Mouse (Mus musculus) forebrain, postnatal 0 days (tissue): ENCODE results near the gene Slc6a18. TPM values are rescaled to one million over a fixed set of nuclear protein-coding genes. Genes with fewer than 3 reads are reported as not detected.

Source experiments
- ATAC-seq: fragments of 200-750 bp; cut with Nextera tagmentation; 2 replicates; pipeline ENCODE4 v1.8.0; 2017; ENCODE audit warnings: mild to moderate bottlenecking, moderate library complexity
- DNase-seq: peaks from one replicate; pipeline ENCODE4 v3.0.0-alpha.2; 2015
- H3K27ac ChIP-seq: fragments of 300-500 bp; sonication (generic); 2 replicates; pipeline ENCODE4 v1.5.1; 2014; ENCODE audit warnings: low read depth, mild to moderate bottlenecking, antibody characterized with exemption, low read length, moderate library complexity, mixed read lengths
- H3K27me3 ChIP-seq: fragments of 300-500 bp; sonication (generic); 2 replicates; pipeline ENCODE4 v1.6.1; 2014; ENCODE audit warnings: mild to moderate bottlenecking, low read length, mixed read lengths; ENCODE audit not compliant: insufficient read depth
- H3K36me3 ChIP-seq: fragments of 300-500 bp; sonication (generic); 2 replicates; pipeline ENCODE4 v1.6.1; 2014; ENCODE audit warnings: mild to moderate bottlenecking, moderate library complexity; ENCODE audit not compliant: insufficient read depth
- H3K4me1 ChIP-seq: fragments of 300-500 bp; sonication (generic); 2 replicates; pipeline ENCODE4 v1.6.1; 2014; ENCODE audit warnings: antibody characterized with exemption; ENCODE audit not compliant: insufficient read depth
- H3K4me2 ChIP-seq: fragments of 300-500 bp; sonication (generic); 2 replicates; pipeline ENCODE4 v1.6.1; 2014; ENCODE audit warnings: low read depth, mild to moderate bottlenecking, moderate library complexity
- H3K4me3 ChIP-seq: fragments of 300-500 bp; sonication (generic); 2 replicates; pipeline ENCODE4 v1.5.1; 2014; ENCODE audit warnings: low read depth, low read length, mixed read lengths
- H3K9ac ChIP-seq: fragments of 300-500 bp; sonication (generic); 2 replicates; pipeline ENCODE4 v1.6.1; 2014; ENCODE audit warnings: mild to moderate bottlenecking
- H3K9me3 ChIP-seq: fragments of 300-500 bp; sonication (generic); 2 replicates; pipeline ENCODE4 v1.6.1; 2016; ENCODE audit warnings: low read length
- CTCF ChIP-seq: sonication (generic); IDR thresholded peaks from 2 replicates; pipeline ENCODE4 v1.5.1; 2016; ENCODE audit warnings: antibody characterized with exemption, control low read depth, low read depth
- WGBS: fragments of 180-500 bp; shearing (Covaris S2); extraction: QIAGEN DNeasy Blood & Tissue Kit; methylation state at CpG from one replicate; pipeline ENCODE4 v1.1.7; 2014; 5-methylcytosine and 5-hydroxymethylcytosine counted together
- polyA plus RNA-seq: library from polyadenylated mRNA; unstranded; fragments of >200 nt; fragmentation: Nextera tagmentation; extraction: Ambion mirVana; gene quantifications from 2 replicates; pipeline ENCODE4 v1.2.1, GENCODE M21; 2015
- total RNA-seq: library from RNA; depleted of rRNA; stranded (reverse); fragments of >200 nt; gene quantifications from 2 replicates; pipeline ENCODE4 v1.2.3, GENCODE M21; 2014; rRNA removed

The Slc6a18 gene
- not detected in 2 replicates for total RNA-seq
- polyA plus RNA-seq = not detected in 2 replicates

GRCm38 (mm10) chr13:73677853-73678252, at the start of gene Slc6a18:
Slc6a18 (minus strand) TSS chr13:73678023.
- WGBS = 86% methylated on average over 3 of the region's 3 CpGs
- H3K4me3 ChIP-seq = no peak within 1 kb of the TSS

GRCm38 (mm10) chr13:73725315-73725714, 47.5 kb upstream of the Slc6a18 start:
- no peak for ATAC-seq

More at GRCm38 (mm10) chr13:73677853-73678252, at the start of gene Slc6a18:
- Histone ChIP-seq H3K36me3 (no peaks in the 10 kb centered on the region), H3K9ac (no peak within 1 kb of the TSS), H3K27ac (no peak within 1 kb of the TSS), H3K9me3 (no peaks in the 10 kb centered on the region), H3K4me2 (no peak within 1 kb of the TSS), H3K4me1 (no peaks in the 10 kb centered on the region), H3K27me3 (no peaks in the 10 kb centered on the region)
- TF ChIP-seq CTCF = no peak
- ATAC-seq (no peak), DNase-seq (no peak)

GRCm38 (mm10) chr13:73723081-73723668, 45.4 kb upstream of the Slc6a18 start:
- 40% methylated on average over 8 of the region's 8 CpGs for WGBS
- H3K27me3 ChIP-seq = no peaks in the 10 kb centered on the region
- peak; percentile 26 for DNase-seq
- peak; percentile 73 for TF ChIP-seq CTCF
- H3K36me3 ChIP-seq = no peaks in the 10 kb centered on the region
- H3K4me1 ChIP-seq = no peaks in the 10 kb centered on the region
- ATAC-seq = peak; percentile 71
- no peak overlapping the region for H3K9ac ChIP-seq
- H3K4me2 ChIP-seq = no peak overlapping the region
- no peak overlapping the region for H3K4me3 ChIP-seq
- H3K27ac ChIP-seq = no peak overlapping the region
- H3K9me3 ChIP-seq = no peaks in the 10 kb centered on the region

More at GRCm38 (mm10) chr13:73725315-73725714, 47.5 kb upstream of the Slc6a18 start:
- TF ChIP-seq CTCF = no peak
- Histone ChIP-seq H3K36me3 (no peaks in the 10 kb centered on the region), H3K27me3 (no peaks in the 10 kb centered on the region), H3K27ac (no peak overlapping the region), H3K4me2 (no peak overlapping the region), H3K9me3 (no peaks in the 10 kb centered on the region), H3K9ac (no peak overlapping the region), H3K4me1 (no peaks in the 10 kb centered on the region), H3K4me3 (no peak overlapping the region)
- DNase-seq = no peak
- WGBS = 88% methylated on average over 5 of the region's 5 CpGs

- ATAC-seq (no peak), DNase-seq (no peak)
- Histone ChIP-seq H3K27me3 (no peaks in the 10 kb centered on the region), H3K4me3 (no peak overlapping the region), H3K4me2 (no peak overlapping the region), H3K4me1 (no peaks in the 10 kb centered on the region), H3K9ac (no peak overlapping the region), H3K27ac (no peak overlapping the region), H3K9me3 (no peaks in the 10 kb centered on the region), H3K36me3 (no peaks in the 10 kb centered on the region)
- WGBS = 78% methylated on average over 4 of the region's 4 CpGs
- TF ChIP-seq CTCF = no peak
These were observed 42.4 kb upstream of the Slc6a18 start for GRCm38 (mm10) chr13:73720241-73720640.

- peak; percentile 88 for ATAC-seq
- 0% methylated on average over 2 of the region's 2 CpGs for WGBS
These were observed 40.4 kb upstream of the Slc6a18 start for GRCm38 (mm10) chr13:73718225-73718624.

GRCm38 (mm10) chr13:73714020-73714419, 36.2 kb upstream of the Slc6a18 start:
- Histone ChIP-seq H3K4me1 (no peaks in the 10 kb centered on the region), H3K36me3 (no peaks in the 10 kb centered on the region), H3K9me3 (no peaks in the 10 kb centered on the region), H3K9ac (no peak overlapping the region), H3K27ac (no peak overlapping the region), H3K27me3 (no peaks in the 10 kb centered on the region), H3K4me2 (no peak overlapping the region), H3K4me3 (no peak overlapping the region)
- TF ChIP-seq CTCF = peak; percentile 44
- WGBS = 67% methylated on average over 2 of the region's 2 CpGs
- ATAC-seq (no peak), DNase-seq (no peak)

More at GRCm38 (mm10) chr13:73718225-73718624, 40.4 kb upstream of the Slc6a18 start:
- no peaks in the 10 kb centered on the region for H3K4me1 ChIP-seq
- no peaks in the 10 kb centered on the region for H3K9me3 ChIP-seq
- H3K27me3 ChIP-seq = no peaks in the 10 kb centered on the region
- H3K27ac ChIP-seq = no peak overlapping the region
- no peak overlapping the region for H3K9ac ChIP-seq
- no peaks in the 10 kb centered on the region for H3K36me3 ChIP-seq
- H3K4me3 ChIP-seq = no peak overlapping the region
- H3K4me2 ChIP-seq = no peak overlapping the region
- peak; percentile 93 for DNase-seq
- peak; percentile 95 for TF ChIP-seq CTCF

GRCm38 (mm10) chr13:73713204-73713603, 35.4 kb upstream of the Slc6a18 start:
- 83% methylated on average over 4 of the region's 4 CpGs for WGBS
- ATAC-seq (no peak), DNase-seq (no peak)
- TF ChIP-seq CTCF = no peak
- H3K27me3 ChIP-seq = no peaks in the 10 kb centered on the region
- H3K4me3 ChIP-seq = no peak overlapping the region
- H3K4me2 ChIP-seq = no peak overlapping the region
- no peaks in the 10 kb centered on the region for H3K4me1 ChIP-seq
- no peaks in the 10 kb centered on the region for H3K9me3 ChIP-seq
- no peak overlapping the region for H3K27ac ChIP-seq
- no peaks in the 10 kb centered on the region for H3K36me3 ChIP-seq
- H3K9ac ChIP-seq = no peak overlapping the region
